Mouse (Mus musculus) ES-Bruce4 (cell line): ENCODE data around the gene Ccm2. TPM values are rescaled to one million over a fixed set of nuclear protein-coding genes. Genes with fewer than 3 reads are reported as not detected.

Experiments
- H3K27ac ChIP-seq: 2 replicates; pipeline ENCODE4 v1.5.1; 2012; ENCODE audit warnings: low read length, inconsistent platforms; ENCODE audit not compliant: insufficient read depth
- H3K27me3 ChIP-seq: 2 replicates; pipeline ENCODE4 v1.6.1; 2012; ENCODE audit warnings: mild to moderate bottlenecking, low read length, inconsistent platforms; ENCODE audit not compliant: control insufficient read depth, poor library complexity, insufficient read depth, severe bottlenecking
- H3K36me3 ChIP-seq: 2 replicates; pipeline ENCODE4 v1.6.1; 2012; ENCODE audit warnings: inconsistent platforms, mild to moderate bottlenecking, low read length, moderate library complexity; ENCODE audit not compliant: control insufficient read depth, poor library complexity, insufficient read depth, severe bottlenecking
- H3K4me1 ChIP-seq: one replicate; pipeline ENCODE4 v1.8.1; 2011; ENCODE audit warnings: low read length; ENCODE audit not compliant: control insufficient read depth, insufficient read depth
- H3K4me3 ChIP-seq: 2 replicates; pipeline ENCODE4 v1.5.1; 2011; ENCODE audit warnings: low read depth, mild to moderate bottlenecking, low read length
- H3K9ac ChIP-seq: 2 replicates; pipeline ENCODE4 v1.6.1; 2012; ENCODE audit warnings: low read depth, mild to moderate bottlenecking, inconsistent platforms; ENCODE audit not compliant: poor library complexity, severe bottlenecking
- H3K9me3 ChIP-seq: replicated peaks from 2 replicates; pipeline ENCODE4 v1.6.1; 2012; ENCODE audit warnings: mild to moderate bottlenecking, low read length, inconsistent platforms; ENCODE audit not compliant: control insufficient read depth, poor library complexity, insufficient read depth, severe bottlenecking
- CTCF ChIP-seq: IDR thresholded peaks from one replicate; pipeline ENCODE4 v1.8.1; 2011; ENCODE audit warnings: low read depth, low read length
- EP300 ChIP-seq: IDR thresholded peaks from 2 replicates; pipeline ENCODE4 v1.6.1; 2011; ENCODE audit warnings: low read depth, low read length; ENCODE audit not compliant: insufficient read depth
- POLR2A ChIP-seq: IDR thresholded peaks from one replicate; pipeline ENCODE4 v1.8.1; 2011; ENCODE audit warnings: low read length; ENCODE audit not compliant: insufficient read depth
- polyA plus RNA-seq: library from polyadenylated mRNA; stranded (reverse); fragments of >200 nt; gene quantifications from 2 replicates; pipeline ENCODE4 v1.2.4, GENCODE M21; 2011; ENCODE audit warnings: low read depth; ENCODE audit not compliant: missing spikeins, insufficient read depth, insufficient read length

Gene Ccm2
- polyA plus RNA-seq, 1 experiment, result 36.5 TPM

- Histone ChIP-seq H3K4me3 (no peak within 1 kb of the TSS), H3K4me1 (no peaks in the 10 kb centered on the region), H3K9me3 (no peaks in the 10 kb centered on the region), H3K9ac (no peak within 1 kb of the TSS), H3K27ac (no peak within 1 kb of the TSS), H3K27me3 (no peaks in the 10 kb centered on the region), H3K36me3 (no peaks in the 10 kb centered on the region)
- no peak for TF ChIP-seq CTCF
- no peak for TF ChIP-seq POLR2A
- no peak for TF ChIP-seq EP300
Measured at GRCm38 (mm10) chr11:6638537-6638936, 91.8 kb downstream of the Ccm2 start, which contains the start of gene Wap. TSS of gene Wap (minus strand) at chr11:6638637.

GRCm38 (mm10) chr11:6639072-6639471, 92.4 kb downstream of the Ccm2 start:
- H3K27me3 ChIP-seq, result no peaks in the 10 kb centered on the region
- H3K27ac ChIP-seq, result no peak overlapping the region
- no peak for TF ChIP-seq CTCF
- no peak for TF ChIP-seq POLR2A
- no peak for TF ChIP-seq EP300
- H3K4me1 ChIP-seq, result no peaks in the 10 kb centered on the region
- no peak overlapping the region for H3K4me3 ChIP-seq
- no peak overlapping the region for H3K9ac ChIP-seq
- no peaks in the 10 kb centered on the region for H3K9me3 ChIP-seq
- no peaks in the 10 kb centered on the region for H3K36me3 ChIP-seq

DNA sequence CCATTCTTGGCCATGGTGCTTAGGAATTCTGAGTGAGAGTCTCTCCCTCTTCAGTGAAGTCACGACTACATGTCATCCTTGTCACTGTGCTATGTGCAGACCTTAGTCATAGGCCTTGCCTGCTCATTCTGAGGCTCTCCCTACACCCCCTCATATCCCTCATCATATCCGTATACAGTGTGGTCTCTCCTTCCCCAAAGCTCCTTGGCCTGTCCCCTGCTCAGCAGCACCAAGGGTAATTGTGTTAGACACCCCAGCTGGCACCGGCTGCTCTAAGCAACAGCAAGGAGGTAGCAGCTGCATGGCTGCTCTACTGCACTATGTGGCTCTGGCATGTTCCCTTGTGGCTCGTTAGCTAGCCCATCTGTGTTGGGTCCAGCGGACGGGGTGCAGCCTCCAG, 97.9 kb downstream of the Ccm2 start:
- Histone ChIP-seq H3K27ac (no peak overlapping the region), H3K9me3 (no peaks in the 10 kb centered on the region)

More for the DNA sequence above, 97.9 kb downstream of the Ccm2 start:
- H3K27me3 ChIP-seq, result no peaks in the 10 kb centered on the region
- no peaks in the 10 kb centered on the region for H3K36me3 ChIP-seq
- H3K4me1 ChIP-seq, result no peaks in the 10 kb centered on the region
- no peak overlapping the region for H3K4me3 ChIP-seq
- TF ChIP-seq EP300, result no peak
- TF ChIP-seq CTCF, result no peak
- no peak for TF ChIP-seq POLR2A
- H3K9ac ChIP-seq, result no peak overlapping the region

Other genes starting within 250 kb of the Ccm2 start
- 51.5 and 59.4 TPM in 2 replicates for gene Zmiz2, start 157.8 kb upstream of the Ccm2 start, polyA plus RNA-seq
- 2,132 and 2,301 TPM in 2 replicates for gene Ppia, start 131.4 kb upstream of the Ccm2 start, polyA plus RNA-seq
- gene H2afv, start 102.4 kb upstream of the Ccm2 start, polyA plus RNA-seq, result 200 and 218 TPM in 2 replicates
- 49.8 and 52.0 TPM in 2 replicates for gene Purb, start 71.0 kb upstream of the Ccm2 start, polyA plus RNA-seq
- gene Myo1g, start 25.9 kb upstream of the Ccm2 start, polyA plus RNA-seq, result 0.36 and 1.1 TPM in 2 replicates
- 0.50 and 0.90 TPM in 2 replicates for gene Nacad, start 59.2 kb downstream of the Ccm2 start, polyA plus RNA-seq
- gene Tbrg4, start 79.2 kb downstream of the Ccm2 start, polyA plus RNA-seq, result 92.5 and 97.4 TPM in 2 replicates
- not detected in 2 replicates for gene Wap, start 91.8 kb downstream of the Ccm2 start, polyA plus RNA-seq
- gene Ramp3, start 111.6 kb downstream of the Ccm2 start, polyA plus RNA-seq, result 6.2 and 8.2 TPM in 2 replicates